Mouse (Mus musculus) monocyte, adult 5-6 weeks (primary cell): Measurements from ENCODE around the gene Pop5. TPM values are rescaled to one million over a fixed set of nuclear protein-coding genes. Genes with fewer than 3 reads are reported as not detected.

Experiments
- ATAC-seq: fragments of 153-309, 156-312 bp; replicated peaks from 2 replicates; pipeline ENCODE4 v1.8.0; 2017; ENCODE audit warnings: mild to moderate bottlenecking; ENCODE audit not compliant: low TSS enrichment, insufficient number of reproducible peaks, severe bottlenecking, poor library complexity, low FRiP score
- total RNA-seq: library from RNA; stranded (forward); fragments of 200-1000, 200-491, 200-594 nt; gene quantifications from 3 replicates; pipeline ENCODE4 v1.2.3, GENCODE M21; 2017

The Pop5 gene
- total RNA-seq, 1 experiment from 2014 or later, result 85.3 TPM

GRCm38 (mm10) chr5:115212451-115212850 lies 23.2 kb upstream of the Pop5 start:
- no peak for ATAC-seq

DNA sequence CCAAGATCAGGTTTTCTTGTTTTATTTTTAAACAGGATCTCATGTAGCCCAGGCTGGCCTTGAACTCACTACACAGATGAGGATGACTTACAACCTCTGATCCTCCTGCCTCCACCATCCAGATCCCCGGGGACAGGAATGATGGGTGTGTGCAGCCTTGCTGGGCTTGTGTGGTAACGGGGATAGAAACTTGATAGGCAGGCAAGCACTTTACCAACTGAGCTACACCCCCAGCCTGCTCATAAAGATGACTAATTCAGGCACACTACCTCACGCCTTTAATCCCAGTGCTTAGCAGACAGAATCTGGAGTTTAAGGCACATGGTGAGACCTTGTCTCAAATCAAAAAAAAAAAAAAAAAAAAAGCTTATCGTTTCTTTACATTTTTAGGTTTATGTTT lies 22.8 kb upstream of the Pop5 start:
- no peak for ATAC-seq

- no peak; the same call in 1 of the 2 replicates for ATAC-seq
Measured at GRCm38 (mm10) chr5:115214864-115215263, 20.8 kb upstream of the Pop5 start.

GRCm38 (mm10) chr5:115215273-115216185 lies 20.1 kb upstream of the Pop5 start:
- ATAC-seq, result no peak

DNA sequence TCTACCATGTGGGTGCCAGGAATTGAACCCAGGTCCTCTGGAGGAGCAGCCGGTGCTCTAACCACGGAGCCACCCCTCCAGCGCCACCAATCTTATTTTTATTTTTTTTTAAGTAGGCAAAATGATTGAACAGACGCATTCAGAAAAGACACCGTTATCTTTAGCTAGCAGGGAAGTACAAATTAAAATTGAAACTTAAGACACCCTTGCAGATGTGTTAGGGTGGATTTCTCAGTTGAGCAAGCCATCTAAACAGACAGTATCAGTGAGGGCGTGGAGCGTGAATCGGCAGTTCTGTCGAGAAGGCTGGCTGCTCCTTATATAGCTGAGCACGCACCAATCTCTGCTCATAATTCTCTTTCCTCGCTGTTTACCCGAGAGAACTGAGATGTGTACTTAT lies 17.6 kb upstream of the Pop5 start:
- ATAC-seq, result no peak

GRCm38 (mm10) chr5:115220931-115221640 lies 14.6 kb upstream of the Pop5 start:
- ATAC-seq, result no peak

DNA sequence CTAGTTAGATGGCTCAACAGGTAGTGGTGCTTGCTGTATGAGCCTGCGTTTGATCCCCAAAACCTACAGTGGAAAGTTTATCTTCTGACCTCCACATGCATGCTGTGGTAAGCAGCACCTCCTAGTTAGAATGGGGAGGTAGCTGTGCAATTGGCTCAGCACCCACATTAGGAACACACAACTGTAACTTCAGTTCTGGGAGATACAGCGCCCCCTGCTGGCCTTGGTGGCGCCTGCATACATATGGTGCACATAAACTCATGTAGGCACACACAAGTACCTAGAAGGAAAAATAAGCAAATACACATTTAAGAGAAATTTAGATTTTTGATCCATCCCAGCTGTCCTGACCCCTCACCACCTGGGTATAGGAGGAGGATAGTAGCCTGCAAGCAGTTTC lies 13.2 kb upstream of the Pop5 start:
- no peak for ATAC-seq

DNA sequence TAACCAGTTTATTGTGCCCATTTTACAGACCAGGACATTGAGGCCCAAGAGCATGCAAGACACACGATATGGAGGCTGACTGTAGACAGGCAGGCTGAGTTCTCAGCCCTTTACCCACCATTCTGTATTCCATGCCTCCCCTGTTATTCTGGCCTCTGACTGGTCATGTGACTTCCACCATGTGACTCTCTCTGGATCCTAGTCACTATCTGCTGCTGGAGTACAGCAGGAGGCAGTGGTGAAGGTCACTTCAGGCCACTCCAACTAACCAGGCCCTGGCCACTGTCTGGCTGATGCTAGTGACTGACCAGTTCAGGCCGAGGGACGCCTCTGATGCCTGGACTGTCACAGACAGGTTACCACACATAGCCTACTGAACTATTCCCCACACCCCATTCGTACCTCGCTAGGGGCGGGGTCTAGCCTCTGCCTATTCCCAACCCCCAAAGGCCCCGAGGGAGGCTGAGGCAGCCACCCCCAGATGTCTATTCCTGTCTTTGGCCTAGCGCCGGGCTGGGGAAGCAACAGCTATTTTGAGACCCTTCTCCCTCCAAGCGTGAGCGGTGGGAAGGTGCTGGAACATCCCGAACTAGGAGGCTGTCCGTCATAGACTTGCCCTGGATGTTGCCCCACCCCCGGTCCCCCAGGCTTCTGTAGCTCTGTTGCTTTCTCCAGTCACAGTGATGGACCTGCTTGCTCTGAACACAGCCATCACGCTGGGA lies 4.6 kb upstream of the Pop5 start:
- ATAC-seq, result no peak

- no peak for ATAC-seq
Measured at GRCm38 (mm10) chr5:115231552-115232120, 4.0 kb upstream of the Pop5 start.

DNA sequence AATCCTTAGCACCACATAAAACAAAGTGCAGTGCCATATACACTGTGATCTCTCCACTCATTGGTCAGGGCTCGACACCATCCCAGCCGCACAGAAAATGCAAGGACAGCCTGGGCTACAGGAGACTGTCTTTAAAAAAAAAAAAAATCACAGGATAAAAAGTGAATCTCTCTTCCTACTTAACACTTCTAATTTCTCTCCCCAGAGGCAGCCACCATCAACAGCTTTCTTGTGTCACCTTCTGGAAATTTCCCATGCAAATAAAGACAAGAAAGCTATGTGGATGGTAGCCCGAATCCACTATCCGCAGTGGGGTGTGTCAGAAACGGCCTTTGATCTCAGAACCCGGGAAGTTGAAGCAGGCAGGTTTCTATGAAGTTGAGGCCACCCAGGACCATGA lies 3.1 kb upstream of the Pop5 start:
- no peak for ATAC-seq

DNA sequence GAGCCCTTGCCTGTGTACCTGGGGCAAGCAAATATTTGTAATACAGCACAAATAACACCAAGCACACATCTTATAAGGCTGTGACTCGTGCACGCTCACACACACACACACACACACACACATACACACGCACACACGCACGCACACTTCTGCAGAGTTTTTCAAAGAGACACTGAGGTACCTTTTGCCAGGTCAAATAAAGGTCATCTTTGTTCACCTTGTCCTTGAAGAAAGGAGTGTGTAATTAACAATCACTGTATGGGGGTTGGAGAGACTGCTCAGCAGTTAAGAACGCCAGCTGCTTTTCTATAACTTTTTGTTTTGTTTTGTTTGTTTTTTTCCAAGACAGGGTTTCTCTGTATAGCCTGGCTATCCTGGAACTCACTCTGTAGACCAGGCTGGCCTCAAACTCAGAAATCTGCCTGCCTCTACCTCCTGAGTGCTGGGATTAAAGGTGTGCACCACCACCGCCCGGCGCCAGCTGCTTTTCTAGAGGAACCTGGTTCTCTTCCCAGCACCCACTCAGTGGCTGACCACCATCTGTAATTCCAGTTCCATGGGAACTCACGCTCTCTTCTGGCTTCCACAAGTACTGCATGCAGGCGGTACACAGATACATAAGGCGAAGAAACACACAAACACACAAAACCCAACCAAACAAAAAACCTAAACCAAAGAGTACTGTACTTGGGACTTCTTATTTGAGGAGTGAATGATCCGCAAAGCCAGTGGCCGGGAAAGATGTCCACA lies 2.4 kb upstream of the Pop5 start:
- ATAC-seq, result no peak

DNA sequence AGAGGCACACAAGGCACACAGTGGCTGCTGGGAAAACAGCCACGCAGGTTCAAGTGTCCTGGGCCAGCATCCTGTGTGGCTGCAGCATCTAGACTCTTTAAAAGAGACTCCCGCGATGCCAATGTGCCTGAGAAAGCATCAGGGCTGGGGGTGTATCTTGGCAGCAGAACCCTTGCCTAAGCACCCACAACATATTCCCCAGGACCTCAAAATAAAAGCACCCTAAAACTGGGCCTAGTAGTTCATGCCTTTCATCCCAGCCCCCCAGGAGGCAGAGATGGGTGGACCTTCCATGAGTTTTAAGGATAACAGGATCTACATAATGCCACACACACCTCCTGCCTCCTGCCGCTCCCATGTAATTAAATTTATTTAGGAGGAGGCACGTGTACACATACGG lies 1.1 kb upstream of the Pop5 start:
- no peak for ATAC-seq

GRCm38 (mm10) chr5:115235323-115235771 lies 289 bp upstream of the Pop5 start:
- 0 out of 2 replicates have a peak, but pooled peaks have one; percentile 4 for ATAC-seq

DNA sequence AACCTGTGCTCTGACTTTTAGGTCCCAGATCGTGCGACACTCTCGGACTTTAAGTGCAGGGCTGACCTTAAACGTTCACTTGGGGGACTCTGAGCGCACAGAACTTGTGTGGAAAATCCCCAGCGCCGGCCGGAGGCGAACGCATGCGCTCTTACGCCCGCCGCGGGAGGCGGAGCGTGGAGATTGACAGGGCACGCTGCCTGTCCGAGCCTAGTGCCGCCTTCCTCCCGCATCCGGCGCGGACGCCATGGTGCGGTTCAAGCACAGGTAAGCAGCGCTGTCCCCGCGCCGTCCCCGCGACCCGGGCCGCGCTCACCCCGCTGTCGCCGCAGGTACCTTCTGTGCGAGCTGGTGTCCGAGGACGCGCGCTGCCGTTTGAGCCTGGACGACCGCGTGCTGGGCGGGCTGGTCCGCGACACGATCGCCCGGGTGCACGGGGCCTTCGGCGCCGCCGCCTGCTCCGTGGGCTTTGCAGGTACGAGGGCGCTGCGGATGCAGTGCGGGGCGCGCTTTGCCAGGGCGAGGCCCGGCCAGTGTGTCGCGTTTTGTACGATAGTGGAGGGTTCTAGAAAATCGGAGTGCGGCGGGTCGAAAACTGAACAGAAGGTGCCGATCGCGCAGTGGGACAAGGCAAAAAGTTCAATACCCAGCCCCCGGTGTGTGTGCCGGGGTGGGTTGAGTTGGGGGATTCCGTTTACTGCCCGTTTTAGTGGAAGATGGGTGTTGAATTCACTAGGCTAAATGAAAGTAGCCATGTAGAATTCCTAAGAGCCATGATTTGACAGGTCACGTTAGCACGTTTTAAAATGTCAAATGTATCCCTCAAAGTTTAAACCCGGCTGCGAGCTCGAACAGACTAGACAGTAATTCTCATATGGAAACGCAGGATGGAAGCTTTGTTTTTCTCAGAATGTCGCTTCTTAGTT lies 2.4 kb downstream of the Pop5 start:
- peak; percentile 70 for ATAC-seq

DNA sequence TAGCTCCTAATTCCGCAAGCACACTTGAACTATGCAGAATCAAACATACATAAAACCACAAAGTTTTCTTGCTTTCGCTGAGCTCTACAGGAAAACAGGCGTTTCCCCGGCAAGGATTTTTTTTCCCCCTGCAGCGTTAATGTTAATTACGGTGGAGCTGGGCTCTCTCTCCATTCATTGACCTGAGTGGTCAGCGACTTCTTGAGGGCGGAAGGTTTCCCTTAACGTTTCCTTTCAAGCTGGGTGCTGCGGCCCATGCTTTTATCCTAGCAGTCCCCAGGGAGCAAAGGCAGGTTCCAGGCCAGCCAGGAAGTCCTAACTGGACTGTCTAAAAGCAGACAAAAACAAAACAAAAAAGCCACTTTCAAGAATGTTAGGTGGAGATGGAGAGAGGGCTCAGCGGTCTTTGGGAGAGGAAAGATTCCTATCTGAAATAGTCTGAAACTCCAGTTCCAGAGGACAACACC lies 3.1 kb downstream of the Pop5 start:
- ATAC-seq, result no peak

DNA sequence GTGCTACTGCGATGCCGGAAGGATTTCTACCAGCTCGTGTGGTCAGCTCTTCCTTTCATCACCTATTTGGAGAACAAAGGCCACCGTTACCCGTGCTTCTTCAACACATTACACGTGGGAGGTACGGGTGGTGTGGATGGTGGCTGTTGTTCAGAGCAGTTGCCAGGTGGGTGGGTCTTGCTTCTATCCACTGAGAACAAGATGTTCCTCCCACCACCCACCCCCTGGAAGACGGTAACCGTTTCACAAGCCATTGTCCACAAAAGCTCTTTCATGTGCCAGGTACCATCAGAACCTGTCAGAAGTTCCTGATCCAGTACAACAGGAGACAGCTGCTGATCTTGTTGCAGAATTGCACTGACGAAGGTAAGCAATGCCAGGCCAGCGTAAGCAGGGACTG lies 4.6 kb downstream of the Pop5 start:
- ATAC-seq, result no peak

- ATAC-seq, result no peak
Measured at GRCm38 (mm10) chr5:115255472-115255871, 19.8 kb downstream of the Pop5 start.
